Mouse (Mus musculus) forebrain, embryonic 11.5 days (tissue): Measurements from ENCODE around the gene Arhgap35. TPM values are rescaled to one million over a fixed set of nuclear protein-coding genes. Genes with fewer than 3 reads are reported as not detected.

Experiments used
- ATAC-seq: fragments of 200-750 bp; cut with Nextera tagmentation; replicated peaks from 2 replicates; pipeline ENCODE4 v1.8.0; 2017; ENCODE audit warnings: moderate TSS enrichment; ENCODE audit not compliant: low FRiP score
- DNase-seq: peaks from one replicate; pipeline ENCODE4 v3.0.0-alpha.2; 2017; ENCODE audit warnings: low spot score
- H3K27ac ChIP-seq: fragments of 300-500 bp; sonication (generic); 2 replicates; pipeline ENCODE4 v1.5.1; 2014; ENCODE audit warnings: low read depth, low read length
- H3K27me3 ChIP-seq: fragments of 300-500 bp; sonication (generic); 2 replicates; pipeline ENCODE4 v1.6.1; 2014; ENCODE audit warnings: mild to moderate bottlenecking, low read length, mixed read lengths; ENCODE audit not compliant: control insufficient read depth, insufficient read depth
- H3K36me3 ChIP-seq: fragments of 300-500 bp; sonication (generic); 2 replicates; pipeline ENCODE4 v1.6.1; 2014; ENCODE audit warnings: mild to moderate bottlenecking, low read length, moderate library complexity, mixed read lengths; ENCODE audit not compliant: control insufficient read depth, insufficient read depth
- H3K4me1 ChIP-seq: fragments of 300-500 bp; sonication (generic); replicated peaks from 2 replicates; pipeline ENCODE4 v1.6.1; 2014; ENCODE audit warnings: low read length, mixed read lengths; ENCODE audit not compliant: control insufficient read depth, insufficient read depth
- H3K4me2 ChIP-seq: fragments of 300-500 bp; sonication (generic); 2 replicates; pipeline ENCODE4 v1.6.1; 2014; ENCODE audit warnings: low read depth, mild to moderate bottlenecking, low read length, moderate library complexity, mixed read lengths; ENCODE audit not compliant: severe bottlenecking
- H3K4me3 ChIP-seq: fragments of 300-500 bp; sonication (generic); 2 replicates; pipeline ENCODE4 v1.5.1; 2014; ENCODE audit warnings: low read depth, low read length
- H3K9ac ChIP-seq: fragments of 300-500 bp; sonication (generic); 2 replicates; pipeline ENCODE4 v1.6.1; 2014; ENCODE audit warnings: low read length
- H3K9me3 ChIP-seq: fragments of 300-500 bp; sonication (generic); 2 replicates; pipeline ENCODE4 v1.6.1; 2016; ENCODE audit warnings: low read length, mixed read lengths; ENCODE audit not compliant: control insufficient read depth
- WGBS: fragments of 180-500 bp; shearing (Covaris S2); extraction: QIAGEN DNeasy Blood & Tissue Kit; methylation state at CpG from one replicate; pipeline ENCODE4 v1.1.7; 2014; 5-methylcytosine and 5-hydroxymethylcytosine counted together
- polyA plus RNA-seq: library from polyadenylated mRNA; unstranded; fragments of >200 nt; fragmentation: Nextera tagmentation; extraction: Ambion mirVana; gene quantifications from 2 replicates; pipeline ENCODE4 v1.2.1, GENCODE M21; 2014

Gene Arhgap35
- polyA plus RNA-seq, 1 experiment from 2014 or later = 45.2 TPM

GRCm38 (mm10) chr7:16587649-16588048, 27.1 kb downstream of the Arhgap35 start:
- Histone ChIP-seq H3K36me3 (no peaks in the 10 kb centered on the region), H3K27ac (no peak overlapping the region), H3K4me1 (no peaks in the 10 kb centered on the region), H3K4me2 (no peak overlapping the region), H3K4me3 (no peak overlapping the region), H3K9me3 (no peaks in the 10 kb centered on the region), H3K27me3 (no peaks in the 10 kb centered on the region), H3K9ac (no peak overlapping the region)
- 90% methylated on average over 3 of the region's 3 CpGs for WGBS
- DNase-seq (no peak), ATAC-seq (no peak)

DNA sequence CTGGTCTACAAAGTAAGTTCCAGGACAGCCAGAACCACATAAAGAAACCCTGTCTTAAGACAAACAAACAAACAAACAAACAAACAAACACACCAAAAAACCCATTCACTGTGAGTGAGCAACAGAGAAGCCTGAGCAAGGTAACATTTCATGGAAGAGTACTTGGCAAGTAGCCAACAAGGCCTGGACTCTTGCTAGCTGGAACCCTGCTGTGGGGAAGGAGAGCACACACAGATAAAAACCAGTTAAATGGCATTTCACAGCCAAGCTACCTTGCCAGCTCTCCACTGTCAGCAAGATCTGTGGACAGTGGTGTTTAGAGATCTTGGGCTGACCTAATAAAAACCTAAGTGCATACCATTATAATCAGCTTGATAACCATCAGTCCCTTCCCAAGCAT, 30.4 kb downstream of the Arhgap35 start:
- Histone ChIP-seq H3K9ac (no peak overlapping the region), H3K27me3 (no peaks in the 10 kb centered on the region), H3K9me3 (no peaks in the 10 kb centered on the region), H3K4me2 (no peak overlapping the region), H3K27ac (no peak overlapping the region), H3K4me1 (no peaks in the 10 kb centered on the region), H3K4me3 (no peak overlapping the region), H3K36me3 (no peaks in the 10 kb centered on the region)
- ATAC-seq (no peak), DNase-seq (no peak)

DNA sequence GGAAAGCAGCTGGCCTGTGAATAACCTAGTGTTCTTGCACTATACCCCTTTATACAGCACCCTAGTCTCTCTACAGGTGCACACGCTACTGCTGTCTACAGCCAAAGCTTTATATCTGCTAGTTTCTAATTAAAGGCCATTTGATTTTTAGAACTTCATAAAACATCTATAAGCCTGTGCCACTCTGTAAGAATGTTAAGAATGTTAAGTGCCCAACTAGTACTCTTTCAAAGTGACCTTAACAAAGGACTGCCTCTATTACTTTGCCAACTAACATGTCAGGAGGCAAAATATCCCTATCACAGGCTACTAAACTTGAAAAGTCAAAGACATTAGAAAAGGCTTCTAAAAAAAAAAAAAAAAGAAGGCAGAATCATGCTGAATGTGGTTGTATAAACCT, 31.0 kb downstream of the Arhgap35 start:
- Histone ChIP-seq H3K27ac (no peak overlapping the region), H3K27me3 (no peaks in the 10 kb centered on the region), H3K4me1 (no peaks in the 10 kb centered on the region), H3K36me3 (no peaks in the 10 kb centered on the region), H3K9ac (no peak overlapping the region), H3K4me3 (no peak overlapping the region), H3K4me2 (no peak overlapping the region), H3K9me3 (no peaks in the 10 kb centered on the region)
- DNase-seq (no peak), ATAC-seq (no peak)
- WGBS = 79% methylated on average over 1 of the region's 1 CpGs

GRCm38 (mm10) chr7:16582299-16582698, 32.5 kb downstream of the Arhgap35 start:
- WGBS = 85% methylated on average over 3 of the region's 3 CpGs
- H3K36me3 ChIP-seq = no peaks in the 10 kb centered on the region
- no peaks in the 10 kb centered on the region for H3K27me3 ChIP-seq
- DNase-seq = no peak
- H3K4me3 ChIP-seq = no peak overlapping the region
- no peaks in the 10 kb centered on the region for H3K9me3 ChIP-seq
- H3K4me2 ChIP-seq = no peak overlapping the region
- H3K27ac ChIP-seq = no peak overlapping the region
- no peaks in the 10 kb centered on the region for H3K4me1 ChIP-seq
- H3K9ac ChIP-seq = no peak overlapping the region
- no peak for ATAC-seq

DNA sequence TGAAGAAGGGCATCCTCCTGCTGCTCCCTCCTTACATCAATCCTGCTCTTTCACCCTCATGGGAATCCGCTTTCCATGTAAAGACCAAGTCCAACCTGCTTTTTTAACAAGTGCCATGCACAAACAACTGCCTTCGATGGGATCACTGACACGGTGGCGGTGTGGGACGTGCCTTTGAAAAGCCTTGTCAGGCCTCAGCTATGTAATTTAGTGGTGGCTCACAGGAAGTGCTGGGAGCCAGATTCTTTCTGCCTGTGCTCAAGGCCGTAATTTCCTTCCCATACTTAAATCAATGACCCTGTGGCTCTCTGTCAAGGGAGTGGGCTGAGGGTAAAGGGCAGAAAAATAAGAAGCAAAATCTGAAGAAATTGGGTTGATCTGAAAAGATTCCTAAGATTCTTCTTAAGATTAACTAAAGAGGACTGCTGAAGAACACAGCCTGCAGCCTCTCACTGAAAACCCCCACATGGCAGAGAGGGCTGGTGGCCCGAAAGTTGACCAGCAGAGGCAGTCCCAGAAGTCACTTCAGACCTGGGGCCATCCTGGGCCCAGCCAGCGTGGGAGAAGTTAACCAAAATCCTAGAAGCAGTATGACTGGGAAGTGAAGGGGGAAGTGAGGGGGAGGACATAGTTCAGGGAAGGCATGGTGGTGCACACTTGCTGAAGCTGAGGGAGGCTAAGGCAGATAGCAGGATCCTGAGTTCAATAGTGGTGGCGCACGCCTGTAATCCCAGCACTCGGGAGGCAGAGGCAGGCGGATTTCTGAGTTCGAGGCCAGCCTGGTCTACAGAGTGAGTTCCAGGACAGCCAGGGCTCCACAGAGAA, 33.3 kb downstream of the Arhgap35 start:
- ATAC-seq (no peak), DNase-seq (no peak)
- Histone ChIP-seq H3K4me2 (no peak overlapping the region), H3K9ac (no peak overlapping the region), H3K36me3 (no peaks in the 10 kb centered on the region), H3K27ac (no peak overlapping the region), H3K4me3 (no peak overlapping the region), H3K9me3 (no peaks in the 10 kb centered on the region), H3K27me3 (no peaks in the 10 kb centered on the region), H3K4me1 (no peaks in the 10 kb centered on the region)
- WGBS = 73% methylated on average over 13 of the region's 13 CpGs

DNA sequence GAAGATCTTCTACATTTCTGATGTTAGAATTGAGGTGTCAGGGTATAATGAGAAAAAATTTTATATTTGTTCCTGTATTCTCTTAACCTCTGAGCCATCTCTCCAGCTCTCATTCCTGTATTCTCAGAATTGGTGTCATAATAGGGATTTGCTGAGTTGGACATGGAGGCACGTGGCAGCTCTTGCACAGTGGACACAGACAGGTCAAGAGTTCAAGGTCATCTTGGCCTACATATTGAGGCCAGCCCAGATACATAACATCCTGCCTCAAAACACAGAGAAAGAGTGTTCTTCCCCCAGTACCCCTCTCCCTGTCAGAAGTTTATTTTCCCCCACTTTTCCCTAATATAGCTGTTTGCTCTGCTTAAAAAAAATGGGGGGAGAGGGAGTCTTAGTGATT, 38.1 kb downstream of the Arhgap35 start:
- Histone ChIP-seq H3K4me3 (no peak overlapping the region), H3K4me1 (no peaks in the 10 kb centered on the region; the same call in 1 of the 2 replicates), H3K9me3 (no peaks in the 10 kb centered on the region), H3K27me3 (no peaks in the 10 kb centered on the region), H3K36me3 (no peaks in the 10 kb centered on the region), H3K4me2 (no peak overlapping the region), H3K9ac (no peak overlapping the region), H3K27ac (no peak overlapping the region)
- WGBS = 78% methylated on average over 1 of the region's 1 CpGs
- no peak for DNase-seq
- no peak for ATAC-seq

GRCm38 (mm10) chr7:16571191-16571590, 43.6 kb downstream of the Arhgap35 start:
- no peaks in the 10 kb centered on the region; the same call in 1 of the 2 replicates for H3K4me1 ChIP-seq
- H3K36me3 ChIP-seq = no peaks in the 10 kb centered on the region
- DNase-seq (no peak), ATAC-seq (no peak)
- no peak overlapping the region for H3K4me2 ChIP-seq
- no peaks in the 10 kb centered on the region for H3K27me3 ChIP-seq
- H3K9me3 ChIP-seq = no peaks in the 10 kb centered on the region
- H3K4me3 ChIP-seq = no peak overlapping the region
- WGBS = 97% methylated on average over 1 of the region's 1 CpGs
- no peak overlapping the region for H3K27ac ChIP-seq
- H3K9ac ChIP-seq = no peak overlapping the region

DNA sequence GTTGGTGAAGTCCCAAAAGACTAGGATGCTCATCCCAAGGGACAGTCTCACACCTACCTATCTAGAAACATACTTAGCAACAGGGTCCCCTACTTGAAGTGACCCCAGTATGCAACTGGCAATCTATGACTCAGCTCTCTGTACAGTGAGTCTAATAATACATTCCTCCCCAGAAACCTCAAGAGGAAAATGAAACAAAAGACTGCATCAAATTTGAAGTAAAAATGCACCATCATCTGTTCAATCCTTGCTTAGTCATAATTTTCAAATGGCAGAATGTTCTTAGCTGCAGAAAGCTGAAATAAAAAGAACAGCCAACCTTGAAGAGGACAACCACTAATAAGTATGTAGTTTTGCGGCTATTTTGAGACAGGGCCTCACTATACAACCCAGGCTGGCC, 44.1 kb downstream of the Arhgap35 start:
- no peak overlapping the region for H3K9ac ChIP-seq
- H3K27me3 ChIP-seq = no peaks in the 10 kb centered on the region
- 90% methylated on average over 1 of the region's 1 CpGs for WGBS
- no peaks in the 10 kb centered on the region for H3K9me3 ChIP-seq
- DNase-seq = no peak
- no peak overlapping the region for H3K27ac ChIP-seq
- ATAC-seq = no peak
- no peaks in the 10 kb centered on the region; the same call in 1 of the 2 replicates for H3K4me1 ChIP-seq
- H3K4me3 ChIP-seq = no peak overlapping the region
- no peak overlapping the region for H3K4me2 ChIP-seq
- no peaks in the 10 kb centered on the region for H3K36me3 ChIP-seq

DNA sequence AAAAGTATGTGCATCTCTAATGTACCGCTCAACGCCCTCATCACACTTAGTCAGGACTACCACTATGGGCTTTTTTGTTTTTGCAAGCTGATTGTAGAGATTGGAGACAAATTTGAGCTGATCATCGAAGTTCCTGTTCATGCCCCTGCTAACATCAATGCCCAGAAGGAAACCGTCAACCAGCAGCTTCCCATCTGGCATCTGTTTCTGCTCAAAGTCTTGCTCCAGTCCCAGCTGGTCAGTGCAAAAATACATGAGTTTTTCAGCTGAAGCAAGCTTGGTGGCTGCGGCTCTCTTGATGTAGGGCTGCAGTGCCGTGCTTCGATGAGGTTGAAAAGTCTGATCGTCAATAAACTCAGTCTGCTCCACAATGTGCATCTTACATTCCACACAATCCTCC, 50.3 kb downstream of the Arhgap35 start:
- no peak for ATAC-seq
- WGBS = 96% methylated on average over 8 of the region's 8 CpGs
- peaks cover 28% of the 10 kb centered on the region for H3K36me3 ChIP-seq
- H3K4me1 ChIP-seq = no peaks in the 10 kb centered on the region
- no peak overlapping the region for H3K4me2 ChIP-seq
- no peaks in the 10 kb centered on the region for H3K27me3 ChIP-seq
- no peaks in the 10 kb centered on the region for H3K9me3 ChIP-seq
- no peak overlapping the region for H3K4me3 ChIP-seq
- DNase-seq = no peak
- H3K27ac ChIP-seq = no peak overlapping the region
- H3K9ac ChIP-seq = no peak overlapping the region
